Mouse (Mus musculus): ENCODE measurements around the gene Cnpy2. TPM values are rescaled to one million over a fixed set of nuclear protein-coding genes. Genes with fewer than 3 reads are reported as not detected.

Gene Cnpy2
- polyA plus RNA-seq, 1 experiment from 2014 or later: 331 TPM

DNA sequence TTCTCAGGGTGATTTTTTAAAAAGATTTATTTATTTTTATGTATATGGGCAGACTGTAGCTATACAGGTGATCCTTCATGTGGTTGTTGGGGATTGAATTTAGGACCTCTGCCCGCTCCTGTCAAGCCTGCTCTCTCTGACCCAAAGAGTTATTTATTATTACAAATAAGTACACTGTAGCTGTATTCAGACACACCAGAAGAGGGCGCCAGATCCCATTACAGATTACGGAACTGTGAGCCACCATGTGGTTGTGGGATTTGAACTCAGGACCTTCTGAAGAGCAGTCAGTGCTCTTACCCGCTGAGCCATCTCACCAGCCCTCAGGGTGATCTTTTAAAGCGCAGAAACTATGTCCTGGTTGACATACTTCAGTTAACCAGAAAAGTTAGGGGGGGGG is 49.9 kb downstream of the Cnpy2 start:
- Histone ChIP-seq H3K27ac (no peak overlapping the region), H3K27me3 (no peaks in the 10 kb centered on the region), H3K9me3 (replicated peaks) (no peaks in the 10 kb centered on the region), H3K4me2 (no peak overlapping the region), H3K4me1 (peaks cover 26% of the 10 kb centered on the region), H3K36me3 (no peaks in the 10 kb centered on the region), H3K4me3 (replicated peaks) (no peak overlapping the region), H3K9ac (no peak overlapping the region)
- no peak for ATAC-seq (replicated peaks; ENCODE audit: low FRiP score)
- 76% methylated on average over 5 of the region's 5 CpGs for WGBS

- Histone ChIP-seq H3K36me3 (no peaks in the 10 kb centered on the region), H3K27ac (peak overlapping the region; percentile 1; the same call in 1 of the 2 replicates), H3K4me3 (replicated peaks) (no peak overlapping the region), H3K27me3 (no peaks in the 10 kb centered on the region), H3K9me3 (replicated peaks) (no peaks in the 10 kb centered on the region), H3K4me2 (no peak overlapping the region), H3K4me1 (peaks cover 24% of the 10 kb centered on the region), H3K9ac (no peak overlapping the region)
- 69% methylated on average over 6 of the region's 6 CpGs for WGBS
- no peak for ATAC-seq (replicated peaks; ENCODE audit: low FRiP score)
These were observed 50.9 kb downstream of the Cnpy2 start for GRCm38 (mm10) chr10:128372989-128373748.

- Histone ChIP-seq H3K27me3 (no peaks in the 10 kb centered on the region), H3K9me3 (replicated peaks) (no peaks in the 10 kb centered on the region), H3K9ac (no peak overlapping the region), H3K4me2 (no peak overlapping the region), H3K4me3 (replicated peaks) (no peak overlapping the region), H3K36me3 (peaks cover 11% of the 10 kb centered on the region), H3K4me1 (peaks cover 32% of the 10 kb centered on the region), H3K27ac (no peak overlapping the region)
- 78% methylated on average over 6 of the region's 6 CpGs for WGBS
- no peak for ATAC-seq (replicated peaks; ENCODE audit: low FRiP score)
These were observed 52.1 kb downstream of the Cnpy2 start for GRCm38 (mm10) chr10:128374393-128374792.

GRCm38 (mm10) chr10:128376099-128376454 is 53.8 kb downstream of the Cnpy2 start:
- 48% methylated on average over 4 of the region's 4 CpGs for WGBS
- Histone ChIP-seq H3K27me3 (no peaks in the 10 kb centered on the region), H3K4me3 (replicated peaks) (peak overlapping the region; percentile 74), H3K9ac (peak overlapping the region; percentile 92), H3K36me3 (peaks cover 28% of the 10 kb centered on the region), H3K4me2 (peak overlapping the region; percentile 85), H3K4me1 (peaks cover 28% of the 10 kb centered on the region), H3K9me3 (replicated peaks) (no peaks in the 10 kb centered on the region), H3K27ac (peak overlapping the region; percentile 96)
- no peak for ATAC-seq (replicated peaks; ENCODE audit: low FRiP score)

DNA sequence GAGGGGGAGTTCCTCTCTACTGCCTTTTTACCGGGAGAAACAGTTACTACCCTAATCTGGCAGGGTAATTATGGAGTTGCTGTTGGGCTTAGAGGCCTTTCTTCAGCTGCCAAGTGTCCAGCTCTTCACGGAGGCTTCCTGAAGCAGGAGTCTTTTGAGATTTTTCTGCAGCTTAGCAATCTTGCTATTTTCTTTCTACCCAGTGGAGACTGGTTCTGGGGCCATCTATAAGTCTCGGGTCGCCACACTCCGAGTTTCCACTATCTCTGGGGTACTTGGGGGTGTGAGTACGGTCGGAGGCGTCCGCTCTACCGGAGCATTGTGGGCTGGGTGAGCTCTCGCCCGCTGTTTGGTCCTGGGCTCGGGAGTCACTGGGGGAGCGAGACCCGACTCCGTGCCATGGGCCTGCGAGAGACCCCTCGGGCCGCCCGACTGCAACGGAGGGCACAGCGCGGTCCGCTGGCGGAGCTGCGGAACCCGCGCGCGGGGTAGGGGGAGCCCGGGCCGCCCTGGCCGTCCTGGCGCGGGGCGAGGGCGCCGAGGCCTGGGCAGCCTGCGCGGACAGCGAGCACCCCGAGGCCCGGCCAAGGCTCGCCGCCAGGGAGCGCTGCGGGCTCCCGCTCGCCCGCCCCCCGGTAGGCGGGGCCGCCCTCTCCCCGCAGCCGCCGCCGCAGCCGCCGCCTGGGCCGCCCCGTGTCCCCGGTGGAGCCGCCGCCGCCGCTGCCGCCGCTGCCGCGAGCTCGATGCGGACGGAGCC is 54.4 kb downstream of the Cnpy2 start, which contains the start of gene Ankrd52:
TSS of gene Ankrd52 (plus strand) at position 661 of the 757 bp plus-strand sequence.
- peak; percentile 95 for ATAC-seq (replicated peaks; ENCODE audit: low FRiP score)
- Histone ChIP-seq H3K27ac (peak within 1 kb of the TSS; percentile 96), H3K4me1 (peaks cover 28% of the 10 kb centered on the region), H3K36me3 (peaks cover 33% of the 10 kb centered on the region), H3K4me2 (peak within 1 kb of the TSS; percentile 85), H3K9ac (peak within 1 kb of the TSS; percentile 92), H3K4me3 (replicated peaks) (peak within 1 kb of the TSS; percentile 74), H3K9me3 (replicated peaks) (no peaks in the 10 kb centered on the region), H3K27me3 (no peaks in the 10 kb centered on the region)
- WGBS: 1% methylated on average over 48 of the region's 73 CpGs

Other genes starting within 250 kb of the Cnpy2 start
- gene Atp5b, start 239.2 kb upstream of the Cnpy2 start, polyA plus RNA-seq (2015; fragmentation: Nextera tagmentation; extraction: Ambion mirVana): 2,850 and 2,855 TPM in 2 replicates
- gene Baz2a, start 230.9 kb upstream of the Cnpy2 start, polyA plus RNA-seq (2015; fragmentation: Nextera tagmentation; extraction: Ambion mirVana): 12.7 and 14.2 TPM in 2 replicates
- gene Rbms2, start 142.2 kb upstream of the Cnpy2 start, polyA plus RNA-seq (2015; fragmentation: Nextera tagmentation; extraction: Ambion mirVana): 40.6 and 42.8 TPM in 2 replicates
- gene Gls2, start 128.0 kb upstream of the Cnpy2 start, polyA plus RNA-seq (2015; fragmentation: Nextera tagmentation; extraction: Ambion mirVana): 1.4 and 1.8 TPM in 2 replicates
- gene Spryd4, start 110.7 kb upstream of the Cnpy2 start, polyA plus RNA-seq (2015; fragmentation: Nextera tagmentation; extraction: Ambion mirVana): 32.8 and 34.3 TPM in 2 replicates
- not detected in 2 replicates for gene Mip, start 96.6 kb upstream of the Cnpy2 start, polyA plus RNA-seq (2015; fragmentation: Nextera tagmentation; extraction: Ambion mirVana)
- 64.4 and 71.7 TPM in 2 replicates for gene Timeless, start 90.4 kb upstream of the Cnpy2 start, polyA plus RNA-seq (2015; fragmentation: Nextera tagmentation; extraction: Ambion mirVana)
- gene Apon, start 68.4 kb upstream of the Cnpy2 start, polyA plus RNA-seq (2015; fragmentation: Nextera tagmentation; extraction: Ambion mirVana): 0.40 and 0.45 TPM in 2 replicates
- 0.48 and 2.5 TPM in 2 replicates for gene Apof, start 53.8 kb upstream of the Cnpy2 start, polyA plus RNA-seq (2015; fragmentation: Nextera tagmentation; extraction: Ambion mirVana)
- 11.8 and 14.2 TPM in 2 replicates for gene Stat2, start 51.9 kb upstream of the Cnpy2 start, polyA plus RNA-seq (2015; fragmentation: Nextera tagmentation; extraction: Ambion mirVana)
- 0.21 and 0.40 TPM in 2 replicates for gene Il23a, start 23.7 kb upstream of the Cnpy2 start, polyA plus RNA-seq (2015; fragmentation: Nextera tagmentation; extraction: Ambion mirVana)
- gene Pan2, start 19.1 kb upstream of the Cnpy2 start, polyA plus RNA-seq (2015; fragmentation: Nextera tagmentation; extraction: Ambion mirVana): 38.4 and 41.7 TPM in 2 replicates
- 200 and 214 TPM in 2 replicates for gene Cs, start 15.3 kb downstream of the Cnpy2 start, polyA plus RNA-seq (2015; fragmentation: Nextera tagmentation; extraction: Ambion mirVana)
- 13.7 TPM in 2 replicates for gene Coq10a, start 46.5 kb downstream of the Cnpy2 start, polyA plus RNA-seq (2015; fragmentation: Nextera tagmentation; extraction: Ambion mirVana)
- gene Ankrd52, start 54.7 kb downstream of the Cnpy2 start, polyA plus RNA-seq (2015; fragmentation: Nextera tagmentation; extraction: Ambion mirVana): 13.6 and 14.5 TPM in 2 replicates
- gene Slc39a5, start 78.8 kb downstream of the Cnpy2 start, polyA plus RNA-seq (2015; fragmentation: Nextera tagmentation; extraction: Ambion mirVana): 41.5 and 47.1 TPM in 2 replicates
- gene Nabp2, start 89.0 kb downstream of the Cnpy2 start, polyA plus RNA-seq (2015; fragmentation: Nextera tagmentation; extraction: Ambion mirVana): 82.8 and 92.6 TPM in 2 replicates
- gene Rnf41, start 89.2 kb downstream of the Cnpy2 start, polyA plus RNA-seq (2015; fragmentation: Nextera tagmentation; extraction: Ambion mirVana): 45.1 and 45.9 TPM in 2 replicates
- 75.9 and 77.2 TPM in 2 replicates for gene Smarcc2, start 136.8 kb downstream of the Cnpy2 start, polyA plus RNA-seq (2015; fragmentation: Nextera tagmentation; extraction: Ambion mirVana)
- 1,170 and 1,259 TPM in 2 replicates for gene Myl6, start 171.7 kb downstream of the Cnpy2 start, polyA plus RNA-seq (2015; fragmentation: Nextera tagmentation; extraction: Ambion mirVana)
- 4.2 and 4.7 TPM in 2 replicates for gene Myl6b, start 176.2 kb downstream of the Cnpy2 start, polyA plus RNA-seq (2015; fragmentation: Nextera tagmentation; extraction: Ambion mirVana)
- 19.4 and 22.8 TPM in 2 replicates for gene Esyt1, start 203.4 kb downstream of the Cnpy2 start, polyA plus RNA-seq (2015; fragmentation: Nextera tagmentation; extraction: Ambion mirVana)
- gene Zc3h10, start 225.3 kb downstream of the Cnpy2 start, polyA plus RNA-seq (2015; fragmentation: Nextera tagmentation; extraction: Ambion mirVana): 16.2 and 17.7 TPM in 2 replicates
- 4,214 and 4,446 TPM in 2 replicates for gene Rpl41, start 226.8 kb downstream of the Cnpy2 start, polyA plus RNA-seq (2015; fragmentation: Nextera tagmentation; extraction: Ambion mirVana)
- 205 and 207 TPM in 2 replicates for gene Pa2g4, start 243.5 kb downstream of the Cnpy2 start, polyA plus RNA-seq (2015; fragmentation: Nextera tagmentation; extraction: Ambion mirVana)

Data from kidney, embryonic 15.5 days (tissue).